Mouse (Mus musculus): Measurements from ENCODE around the gene Med6. TPM values are rescaled to one million over a fixed set of nuclear protein-coding genes. Genes with fewer than 3 reads are reported as not detected.

Med6 gene
- 29.3 and 31.8 TPM in 2 replicates for polyA plus RNA-seq (2012; rRNA removed)

GRCm38 (mm10) chr12:81594902-81595671 lies at the start of gene Med6:
TSS of gene Med6 (minus strand) at chr12:81595008.
- Histone ChIP-seq H3K4me3 (replicated peaks; ENCODE audit: insufficient read depth, low read depth, low read length) (peak within 1 kb of the TSS; percentile 87), H3K4me1 (ENCODE audit: control insufficient read depth, insufficient read depth, low read length) (no peaks in the 10 kb centered on the region), H3K27me3 (ENCODE audit: control insufficient read depth, insufficient read depth, low read length) (no peaks in the 10 kb centered on the region), H3K27ac (ENCODE audit: insufficient read depth, low read length) (no peak within 1 kb of the TSS)
- TF ChIP-seq POLR2A (IDR thresholded peaks at IDR 0.05; ENCODE audit: borderline replicate concordance, insufficient read depth, low read length) = peak; percentile 22; the same call in 1 of the 2 replicates
- no peak for TF ChIP-seq CTCF (IDR thresholded peaks at IDR 0.05; ENCODE audit: borderline replicate concordance, insufficient read depth, low read depth, low read length)
- DNase-seq = peak; percentile 93 to 95
- 3% methylated on average over 36 of the region's 36 CpGs for WGBS

GRCm38 (mm10) chr12:81642361-81643082 lies 47.7 kb upstream of the Med6 start:
- Histone ChIP-seq H3K27ac (ENCODE audit: insufficient read depth, low read length) (0 out of 2 replicates have a peak overlapping the region, but pooled peaks have one; percentile 13), H3K4me1 (ENCODE audit: control insufficient read depth, insufficient read depth, low read length) (peaks cover 2% of the 10 kb centered on the region), H3K4me3 (replicated peaks; ENCODE audit: insufficient read depth, low read depth, low read length) (no peak overlapping the region), H3K27me3 (ENCODE audit: control insufficient read depth, insufficient read depth, low read length) (no peaks in the 10 kb centered on the region)
- 34% methylated on average over 11 of the region's 11 CpGs for WGBS
- TF ChIP-seq POLR2A (IDR thresholded peaks at IDR 0.05; ENCODE audit: borderline replicate concordance, insufficient read depth, low read length) = no peak
- TF ChIP-seq CTCF (IDR thresholded peaks at IDR 0.05; ENCODE audit: borderline replicate concordance, insufficient read depth, low read depth, low read length) = no peak
- peak in 1 of 2 experiments; percentile 30 for DNase-seq

GRCm38 (mm10) chr12:81640656-81641055 lies 45.8 kb upstream of the Med6 start:
- H3K27me3 ChIP-seq (ENCODE audit: control insufficient read depth, insufficient read depth, low read length) = no peaks in the 10 kb centered on the region
- WGBS = 50% methylated on average over 5 of the region's 5 CpGs
- no peak for DNase-seq
- no peak for TF ChIP-seq CTCF (IDR thresholded peaks at IDR 0.05; ENCODE audit: borderline replicate concordance, insufficient read depth, low read depth, low read length)
- TF ChIP-seq POLR2A (IDR thresholded peaks at IDR 0.05; ENCODE audit: borderline replicate concordance, insufficient read depth, low read length) = no peak
- H3K4me3 ChIP-seq (replicated peaks; ENCODE audit: insufficient read depth, low read depth, low read length) = no peak overlapping the region
- H3K4me1 ChIP-seq (ENCODE audit: control insufficient read depth, insufficient read depth, low read length) = peaks cover 2% of the 10 kb centered on the region
- no peak overlapping the region for H3K27ac ChIP-seq (ENCODE audit: insufficient read depth, low read length)

- TF ChIP-seq POLR2A (IDR thresholded peaks at IDR 0.05; ENCODE audit: borderline replicate concordance, insufficient read depth, low read length) = no peak
- Histone ChIP-seq H3K4me3 (replicated peaks; ENCODE audit: insufficient read depth, low read depth, low read length) (no peak overlapping the region), H3K4me1 (ENCODE audit: control insufficient read depth, insufficient read depth, low read length) (peaks cover 5% of the 10 kb centered on the region), H3K27me3 (ENCODE audit: control insufficient read depth, insufficient read depth, low read length) (no peaks in the 10 kb centered on the region), H3K27ac (ENCODE audit: insufficient read depth, low read length) (no peak overlapping the region)
- no peak for DNase-seq
- WGBS = 85% methylated on average over 2 of the region's 2 CpGs
These were observed 38.4 kb upstream of the Med6 start for GRCm38 (mm10) chr12:81633246-81633645.

DNA sequence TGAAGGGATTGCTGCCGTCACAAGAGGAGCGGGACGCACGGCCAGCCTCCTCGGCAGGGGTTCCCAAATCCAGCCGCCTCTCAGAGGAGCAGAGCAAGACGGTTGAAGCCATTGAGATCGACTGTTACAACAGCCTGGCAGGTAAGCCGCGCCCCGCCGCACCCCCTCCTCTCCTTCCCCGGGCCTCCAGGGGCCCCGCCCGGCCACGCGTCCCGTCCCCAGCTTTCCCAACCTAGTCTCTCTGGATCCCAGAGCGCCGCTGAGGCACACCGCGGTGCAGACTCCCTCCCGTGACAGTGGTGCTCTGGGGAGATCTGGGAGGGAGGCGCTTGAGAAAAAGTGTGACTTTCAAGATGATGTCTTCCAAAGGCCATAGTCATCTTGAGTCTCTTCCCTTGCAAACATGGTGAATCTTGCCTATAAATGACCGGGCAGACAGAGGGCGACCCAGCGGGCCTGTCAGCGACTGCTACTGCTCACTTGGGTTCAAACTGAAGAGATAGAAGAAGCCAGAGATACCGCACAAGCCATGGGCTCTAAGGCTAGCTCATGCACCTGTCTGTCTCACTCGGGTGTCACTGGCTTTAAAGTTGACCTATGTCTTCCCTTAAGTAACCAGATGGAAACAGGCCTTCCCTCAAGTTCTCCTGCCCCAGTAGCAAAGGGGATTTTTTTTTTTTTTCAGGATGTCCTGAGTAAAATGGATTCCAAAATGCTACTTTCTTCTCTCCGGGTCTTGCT lies 37.0 kb upstream of the Med6 start:
- no peaks in the 10 kb centered on the region for H3K27me3 ChIP-seq (ENCODE audit: control insufficient read depth, insufficient read depth, low read length)
- 1% methylated on average over 30 of the region's 31 CpGs for WGBS
- TF ChIP-seq CTCF (IDR thresholded peaks at IDR 0.05; ENCODE audit: borderline replicate concordance, insufficient read depth, low read depth, low read length) (no peak), POLR2A (IDR thresholded peaks at IDR 0.05; ENCODE audit: borderline replicate concordance, insufficient read depth, low read length) (no peak)
- peak overlapping the region; percentile 88 for H3K27ac ChIP-seq (ENCODE audit: insufficient read depth, low read length)
- peaks cover 6% of the 10 kb centered on the region for H3K4me1 ChIP-seq (ENCODE audit: control insufficient read depth, insufficient read depth, low read length)
- H3K4me3 ChIP-seq (replicated peaks; ENCODE audit: insufficient read depth, low read depth, low read length) = peak overlapping the region; percentile 90
- DNase-seq = peak; percentile 71 to 79

DNA sequence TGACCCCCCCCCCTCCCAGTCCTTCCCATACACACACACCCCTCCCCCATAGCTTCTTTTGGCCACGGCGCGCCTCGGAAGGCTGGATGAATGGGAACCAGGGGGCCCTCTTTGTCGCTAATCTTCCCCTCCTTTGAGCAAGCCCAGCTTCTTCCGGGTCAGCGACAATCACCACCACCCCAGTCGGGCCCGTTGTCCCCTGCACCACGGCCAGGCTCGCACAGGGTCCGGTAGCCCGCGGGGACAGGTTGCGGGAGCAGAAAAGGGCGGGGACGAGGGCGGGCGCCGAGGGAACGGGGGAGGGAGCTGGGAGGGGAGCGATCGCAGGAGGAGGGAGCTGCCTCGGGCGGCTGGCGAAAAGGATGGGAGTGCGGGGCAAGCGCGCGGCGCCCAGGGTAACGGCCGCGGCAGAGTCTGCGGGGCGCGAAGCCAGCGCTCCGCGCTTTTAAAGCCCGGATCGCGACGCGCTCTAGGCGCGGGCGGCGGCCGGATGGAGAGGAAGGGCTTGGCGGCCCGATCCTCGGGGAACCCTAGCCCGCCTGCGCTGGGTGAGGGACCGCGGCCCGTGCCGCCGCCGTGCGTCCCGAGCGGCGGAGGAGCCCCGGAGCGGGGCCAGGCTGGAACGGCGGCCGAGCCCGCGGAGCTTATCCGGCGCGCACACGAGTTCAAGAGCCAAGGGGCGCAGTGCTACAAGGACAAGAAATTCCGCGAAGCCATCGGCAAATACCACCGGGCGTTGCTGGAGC lies 36.3 kb upstream of the Med6 start, which contains the start of gene Ttc9:
Ttc9 (plus strand) TSS at position 335 of the 746 bp plus-strand sequence.
- WGBS = under 1% methylated on average over 80 of the region's 82 CpGs
- peak; percentile 82 to 84 for DNase-seq
- Histone ChIP-seq H3K27me3 (ENCODE audit: control insufficient read depth, insufficient read depth, low read length) (no peaks in the 10 kb centered on the region), H3K27ac (ENCODE audit: insufficient read depth, low read length) (peak within 1 kb of the TSS; percentile 88), H3K4me1 (ENCODE audit: control insufficient read depth, insufficient read depth, low read length) (peaks cover 9% of the 10 kb centered on the region), H3K4me3 (replicated peaks; ENCODE audit: insufficient read depth, low read depth, low read length) (peak within 1 kb of the TSS; percentile 90)
- TF ChIP-seq POLR2A (IDR thresholded peaks at IDR 0.05; ENCODE audit: borderline replicate concordance, insufficient read depth, low read length) (0 out of 2 replicates have a peak, but pooled peaks have one; percentile 45), CTCF (IDR thresholded peaks at IDR 0.05; ENCODE audit: borderline replicate concordance, insufficient read depth, low read depth, low read length) (no peak)

GRCm38 (mm10) chr12:81630520-81630914 lies 35.7 kb upstream of the Med6 start:
- Histone ChIP-seq H3K27ac (ENCODE audit: insufficient read depth, low read length) (no peak overlapping the region), H3K4me3 (replicated peaks; ENCODE audit: insufficient read depth, low read depth, low read length) (peak overlapping the region; percentile 90), H3K4me1 (ENCODE audit: control insufficient read depth, insufficient read depth, low read length) (peaks cover 9% of the 10 kb centered on the region), H3K27me3 (ENCODE audit: control insufficient read depth, insufficient read depth, low read length) (no peaks in the 10 kb centered on the region)
- no peak for TF ChIP-seq CTCF (IDR thresholded peaks at IDR 0.05; ENCODE audit: borderline replicate concordance, insufficient read depth, low read depth, low read length)
- TF ChIP-seq POLR2A (IDR thresholded peaks at IDR 0.05; ENCODE audit: borderline replicate concordance, insufficient read depth, low read length) = no peak
- peak; percentile 86 to 89 for DNase-seq
- under 1% methylated on average over 16 of the region's 16 CpGs for WGBS

Measured in cerebellum, adult 2 months (tissue).